31 mouse cellular contexts compared by ENCODE assay signal in genomic region chr9:57710214-57710613, GRCm38 (mm10). TPM values are rescaled to one million over a fixed set of nuclear protein-coding genes. Genes with fewer than 3 reads are reported as not detected.
"Had no signal": no experiment of that assay in that cellular context is flagged by ENCODE, and none has a peak within 500 bp of the region (broad histone marks: within the 10 kb centered on the region; RNA-seq: fewer than 3 reads in every experiment).

No protein-coding gene starts in this region.

RNA-seq across cellular contexts. Expression of gene Cyp1a1, which starts 22.5 kb away (rescaled TPM):
- total RNA-seq: gastrocnemius, postnatal 4 days; granulocyte monocyte progenitor cell, adult 5-6 weeks; heart, postnatal 10 days; heart, postnatal 4 days had no signal
- polyA plus RNA-seq: heart, embryonic 12.5 days; heart, embryonic 14.5 days; heart, embryonic 16.5 days; hindbrain, embryonic 10.5 days; hindbrain, embryonic 12.5 days; intestine, embryonic 15.5 days; limb, embryonic 12.5 days had no signal

RNA-seq across cellular contexts. Expression of gene Cyp1a2, which starts 26.7 kb away (rescaled TPM):
- total RNA-seq: forebrain, postnatal 0 days; gastrocnemius, adult 18-20 months; gastrocnemius, postnatal 25 days; granulocyte monocyte progenitor cell, adult 5-6 weeks; heart, adult 2 months; heart, postnatal 10 days; heart, postnatal 25 days; heart, postnatal 4 days; layer of hippocampus, adult 2 months; layer of hippocampus, postnatal 10 days; layer of hippocampus, postnatal 25 days; left cerebral cortex, adult 2 months; left cerebral cortex, postnatal 14 days; left cerebral cortex, postnatal 36 days had no signal
- polyA plus RNA-seq: forebrain, embryonic 15.5 days; forebrain, postnatal 0 days; heart, adult 2 months; heart, embryonic 12.5 days; heart, embryonic 14.5 days; hindbrain, embryonic 10.5 days; hindbrain, embryonic 12.5 days; hindbrain, embryonic 14.5 days; hindbrain, embryonic 16.5 days; inflammation-experienced regulatory T-cells, adult 6 months; intestine, embryonic 15.5 days; intestine, postnatal 0 days; kidney, embryonic 14.5 days; kidney, embryonic 16.5 days; limb, embryonic 10.5 days; limb, embryonic 12.5 days; limb, embryonic 14.5 days had no signal
